Mouse (Mus musculus): ENCODE measurements at regions not wholly inside any gene's neighbourhood (a gene's known extent, or its start where the extent isn't known, plus 50 kb on each side); places are given as distances from the start of the nearest gene placed in this dataset.
"Not testable (repeated sequence)": the region's sequence is repeated elsewhere in the genome, so short reads cannot be mapped to it uniquely, and the experiment has no call there.

DNA sequence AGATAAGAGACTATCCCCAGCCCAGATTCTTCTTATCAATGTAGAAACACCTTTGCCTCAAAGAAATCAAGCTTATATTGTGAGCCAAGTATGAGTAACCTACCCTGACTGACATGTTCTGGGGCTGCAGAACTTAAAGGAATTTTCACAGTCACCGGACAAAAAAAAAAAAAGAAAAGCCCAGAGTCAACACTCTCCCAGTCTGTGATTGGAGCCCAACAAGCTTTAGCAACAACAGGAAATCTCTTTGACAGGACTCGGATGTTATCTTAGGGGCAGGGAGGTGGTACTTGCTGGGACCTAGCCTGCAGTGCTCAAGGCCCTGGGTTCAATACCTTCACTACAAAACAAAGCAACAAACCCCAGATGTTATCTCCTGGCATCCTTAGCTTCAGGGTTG is 114.2 kb downstream of the Nectin1 start:
- no peak for DNase-seq

DNA sequence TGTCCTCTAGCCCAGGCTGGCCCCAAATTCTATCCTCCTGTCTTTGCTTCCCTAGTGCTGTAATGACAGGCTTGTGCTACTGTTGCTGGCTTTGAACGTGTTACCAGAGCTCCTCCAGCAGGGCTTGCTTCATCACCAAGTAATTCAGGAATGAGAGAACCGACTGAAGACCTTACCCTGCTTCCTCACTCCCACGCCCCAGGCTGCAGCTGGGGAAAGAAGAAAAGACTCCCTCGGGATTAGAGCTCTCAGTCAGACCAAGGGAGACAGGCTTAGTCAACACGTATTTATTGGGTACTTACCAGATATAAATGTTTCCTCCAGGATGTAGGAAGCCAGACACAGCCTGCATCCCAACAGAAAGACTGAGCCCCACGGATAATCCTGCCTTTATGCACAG is 115.0 kb downstream of the Nectin1 start:
- no peak for DNase-seq

DNA sequence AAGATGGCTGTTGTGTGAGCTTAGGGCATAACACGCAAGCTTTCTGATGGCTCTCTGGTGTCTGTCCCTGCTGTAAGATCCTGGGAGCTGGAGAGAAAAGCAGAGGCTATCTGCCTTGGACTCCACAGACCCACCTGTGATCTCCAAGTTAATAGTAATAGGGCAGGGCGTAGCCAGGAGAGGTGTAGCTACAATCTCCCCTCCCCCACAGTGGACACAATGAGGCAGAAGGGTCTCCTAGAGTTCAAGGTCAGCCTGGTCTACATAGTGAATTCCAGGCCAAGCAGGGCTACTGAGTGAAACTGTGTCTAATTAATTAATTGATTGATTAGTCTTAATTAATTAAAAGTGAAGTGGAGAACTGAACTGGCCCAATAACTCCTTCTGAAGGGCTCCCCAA is 116.5 kb downstream of the Nectin1 start:
- DNase-seq = no peak

DNA sequence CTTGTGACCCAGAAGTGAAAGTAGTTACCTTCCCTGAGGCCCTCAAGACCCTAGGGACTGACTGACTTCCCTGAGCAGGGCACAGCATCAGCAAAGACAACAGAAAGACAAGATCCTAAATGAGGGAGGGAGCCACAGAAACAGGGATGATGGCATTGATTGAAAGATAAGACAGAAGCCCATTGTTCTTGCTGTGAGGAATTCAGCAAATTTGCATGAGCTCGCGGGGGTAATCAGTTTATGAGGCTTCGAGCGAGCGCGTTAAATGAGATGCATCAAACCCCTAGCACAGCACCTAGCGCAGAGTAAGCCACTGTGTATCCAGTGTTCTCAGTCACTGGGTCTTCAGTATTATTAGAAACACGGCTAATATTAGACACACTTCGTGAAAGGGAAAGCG is 117.6 kb downstream of the Nectin1 start:
- DNase-seq = no peak

DNA sequence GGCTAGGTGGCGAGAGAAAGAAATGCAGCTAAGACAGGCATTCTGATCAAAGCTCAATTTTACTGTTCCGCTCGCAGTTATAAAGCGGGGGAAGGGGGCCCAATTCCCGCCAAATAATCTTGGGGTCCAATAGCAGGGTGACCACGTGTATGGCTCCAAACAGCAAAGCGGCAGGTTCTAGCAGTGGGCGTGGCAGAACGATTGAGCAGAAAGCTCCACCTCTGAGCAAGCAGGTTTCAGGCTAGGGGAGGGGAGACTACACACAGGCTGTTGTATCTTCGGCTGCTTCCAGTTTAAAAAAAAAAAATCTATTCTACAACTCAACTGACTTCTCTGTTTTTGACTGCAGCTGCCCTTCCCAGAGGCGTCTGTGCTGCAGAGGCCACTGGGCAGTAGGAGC is 118.2 kb downstream of the Nectin1 start:
- not testable (repeated sequence) for DNase-seq

DNA sequence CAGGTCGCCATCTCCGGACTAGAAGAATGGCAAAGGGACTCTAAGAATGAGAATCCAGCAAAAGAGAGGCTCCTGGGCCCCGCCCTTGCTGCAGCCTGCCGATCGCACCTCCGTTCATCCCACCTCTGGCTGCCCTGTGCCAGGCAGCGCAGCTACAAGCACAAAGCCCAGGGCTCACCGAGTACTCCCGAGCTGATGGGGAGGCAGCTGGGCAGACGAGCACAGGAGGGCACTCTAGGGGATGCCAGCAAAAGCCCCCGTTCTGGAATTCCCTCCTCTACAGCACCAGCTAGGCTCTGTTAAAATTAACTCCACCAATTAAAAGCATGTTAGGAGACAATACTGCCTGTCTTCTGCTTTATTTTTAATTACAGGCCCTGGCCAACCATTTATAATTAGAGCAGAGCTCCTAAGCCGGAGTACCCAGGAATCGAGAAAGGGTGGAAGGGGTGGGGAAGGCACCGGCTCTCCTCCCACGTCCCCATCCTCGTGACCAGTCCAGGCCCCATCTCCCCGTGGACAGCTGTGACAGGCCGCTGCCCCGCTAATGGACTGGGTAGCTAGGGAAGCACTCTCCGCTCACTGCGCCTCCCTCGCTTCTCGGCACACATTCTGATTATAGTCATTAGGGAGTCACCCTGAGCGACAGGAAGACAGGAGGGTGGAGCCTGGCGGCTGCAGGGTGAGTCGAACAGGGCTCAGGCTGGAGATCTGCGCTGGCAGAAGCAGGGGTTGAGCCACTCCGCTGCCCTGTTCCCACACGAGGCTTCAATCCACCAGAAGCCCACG is 120.0 kb downstream of the Nectin1 start:
- no peak for DNase-seq

DNA sequence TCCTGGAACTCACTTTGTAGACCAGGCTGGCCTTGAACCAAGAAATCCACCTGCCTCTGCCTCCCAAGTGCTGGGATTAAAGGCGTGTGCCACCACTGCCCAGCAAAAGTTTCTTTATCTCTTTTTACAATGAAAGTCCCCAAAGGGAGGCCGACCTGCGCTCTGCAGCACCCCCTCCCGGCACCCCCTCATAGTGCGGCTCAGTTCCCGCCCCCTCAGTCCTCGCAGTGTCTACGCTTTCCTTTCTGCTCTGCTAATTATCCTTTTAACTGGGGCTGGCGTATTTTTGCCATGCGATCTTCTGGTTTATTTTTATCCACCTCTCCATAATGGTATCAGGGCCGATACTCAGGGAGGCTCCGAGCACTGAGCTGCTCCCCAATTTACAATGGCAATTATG is 123.0 kb downstream of the Nectin1 start:
- DNase-seq = no peak

DNA sequence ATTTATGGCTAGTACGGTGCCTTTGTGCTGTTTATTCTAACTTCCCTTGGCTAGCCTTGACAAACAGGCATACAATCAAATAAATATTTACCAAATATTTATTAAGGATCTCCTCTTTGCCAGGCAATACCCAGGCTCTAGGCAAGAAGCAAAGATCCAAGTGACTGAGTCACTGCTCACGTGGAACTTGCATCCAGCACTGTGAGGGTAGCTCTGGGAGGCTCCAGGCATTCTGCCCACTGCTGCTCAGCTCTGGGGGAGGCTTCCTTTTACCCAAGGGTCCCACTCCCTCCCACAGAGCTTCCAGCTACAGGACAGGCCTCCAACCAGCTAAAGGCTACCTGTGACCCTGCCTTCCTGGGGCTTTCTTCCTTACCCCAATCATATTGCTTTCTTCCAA is 130.1 kb downstream of the Nectin1 start:
- DNase-seq = no peak

DNA sequence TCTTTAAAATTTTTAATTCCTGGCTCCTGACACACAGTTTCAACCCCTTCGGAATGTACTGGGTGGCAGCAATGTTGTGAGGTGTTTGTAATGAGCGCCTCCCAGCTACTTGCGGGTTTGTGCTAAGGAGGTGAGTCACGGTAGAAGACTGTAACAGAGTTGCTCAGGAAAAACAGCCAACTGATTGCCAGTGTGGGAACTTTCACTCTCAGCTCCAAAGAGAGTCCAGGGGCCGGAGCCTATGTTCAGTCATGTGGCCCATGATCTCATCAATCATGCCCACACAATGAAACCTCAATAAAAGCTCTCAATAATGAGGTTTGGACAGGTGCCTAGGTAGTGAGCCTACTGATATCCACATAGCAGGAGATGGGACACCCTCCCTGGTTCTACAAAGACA is 130.5 kb downstream of the Nectin1 start:
- DNase-seq = no peak

DNA sequence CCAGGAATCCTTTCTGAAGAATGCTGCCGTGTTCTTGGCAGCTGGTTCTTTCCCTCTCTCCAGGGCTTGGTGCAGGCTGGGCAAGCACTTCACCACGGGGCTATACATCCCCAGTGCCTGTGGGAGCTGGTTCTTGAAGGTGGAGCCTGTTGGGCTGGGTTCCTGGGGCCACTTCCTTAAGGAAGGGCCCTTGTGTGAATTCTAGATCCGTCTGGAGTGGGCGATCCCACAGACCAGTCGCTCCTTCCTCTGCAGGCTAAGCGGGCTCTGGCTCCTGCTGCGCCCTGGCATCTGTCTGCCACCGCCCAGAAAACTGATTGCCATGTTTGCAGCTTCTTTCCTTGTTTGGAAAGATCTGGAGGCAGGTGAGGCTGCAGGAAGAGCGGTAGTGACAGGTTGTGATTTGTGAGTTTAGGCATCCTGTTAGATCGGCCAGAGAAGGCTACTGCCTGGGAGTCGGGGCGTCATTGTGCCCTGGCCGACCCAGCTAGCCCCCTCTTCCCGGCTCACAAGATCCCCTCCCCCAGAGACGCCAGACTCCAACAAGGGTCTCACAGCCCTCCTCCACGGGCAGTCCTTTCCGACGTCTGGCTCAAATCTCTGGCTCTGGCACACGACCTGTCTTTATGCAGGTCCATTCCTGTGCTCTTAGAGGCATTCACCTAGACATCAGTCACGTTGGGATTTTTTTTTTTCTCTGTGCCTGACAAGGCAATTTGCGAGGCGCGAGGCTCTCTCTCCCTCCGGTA is 135.6 kb downstream of the Nectin1 start:
- DNase-seq = no peak

DNA sequence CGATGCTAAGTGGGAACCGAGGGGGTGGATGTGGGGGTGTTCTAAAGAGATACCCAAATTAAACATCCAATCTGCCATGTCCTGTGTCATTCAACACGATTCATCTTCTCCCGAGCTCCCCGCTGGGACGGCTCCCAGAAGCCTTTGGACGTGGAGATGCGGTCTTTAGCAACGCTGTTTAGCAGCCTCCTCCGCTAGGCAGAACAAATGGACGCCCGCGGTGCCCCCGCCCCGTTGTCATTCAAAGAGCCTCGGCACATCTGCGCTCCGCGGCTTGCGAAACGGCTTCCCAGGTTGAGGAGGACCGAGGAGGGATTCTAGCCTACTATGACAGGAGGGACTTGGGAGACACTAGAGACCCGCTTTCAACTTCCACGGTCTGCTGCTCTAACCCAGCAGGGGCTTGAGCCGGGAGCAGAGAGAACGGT is 136.2 kb downstream of the Nectin1 start:
- no peak for DNase-seq

DNA sequence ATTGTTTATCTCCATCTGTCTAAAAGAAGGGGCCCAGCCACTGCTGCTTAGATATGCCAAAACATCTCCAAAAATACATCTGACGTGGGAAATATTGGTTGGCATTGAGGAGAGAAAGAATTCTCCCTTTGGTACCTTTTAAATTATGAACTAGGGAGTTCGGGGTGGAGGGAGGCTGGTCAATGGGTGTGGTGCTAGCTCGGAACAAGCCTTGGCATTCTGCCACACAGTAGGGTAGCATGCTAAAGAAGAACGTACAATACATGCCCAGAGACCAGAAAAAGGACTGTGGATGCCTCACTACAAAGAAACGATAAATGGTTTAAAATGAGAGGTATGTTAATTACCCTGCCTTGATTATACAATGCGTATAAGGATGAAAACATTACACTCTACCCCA is 149.3 kb downstream of the Nectin1 start:
- DNase-seq = no peak

DNA sequence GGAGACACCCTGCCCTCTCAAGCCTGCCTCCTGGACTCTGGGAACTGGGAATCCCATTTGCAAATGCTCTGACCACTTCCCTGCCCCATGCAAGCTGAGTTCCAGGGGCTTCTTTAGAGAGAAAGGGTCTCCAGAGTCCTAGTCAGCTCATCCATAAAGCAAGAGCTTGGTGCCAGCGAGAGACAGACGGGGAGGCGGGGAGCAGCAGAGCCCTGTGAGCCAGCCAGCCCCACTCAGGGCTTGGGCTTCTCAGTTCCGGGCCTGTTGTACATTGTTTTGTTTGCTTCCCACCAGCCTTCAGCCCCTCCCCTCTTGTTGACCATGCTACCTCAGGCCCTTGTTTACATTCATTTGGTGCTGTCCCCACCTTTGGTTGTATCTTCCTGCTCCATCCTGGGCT is 143.9 kb upstream of the Thy1 start:
- no peak for DNase-seq

DNA sequence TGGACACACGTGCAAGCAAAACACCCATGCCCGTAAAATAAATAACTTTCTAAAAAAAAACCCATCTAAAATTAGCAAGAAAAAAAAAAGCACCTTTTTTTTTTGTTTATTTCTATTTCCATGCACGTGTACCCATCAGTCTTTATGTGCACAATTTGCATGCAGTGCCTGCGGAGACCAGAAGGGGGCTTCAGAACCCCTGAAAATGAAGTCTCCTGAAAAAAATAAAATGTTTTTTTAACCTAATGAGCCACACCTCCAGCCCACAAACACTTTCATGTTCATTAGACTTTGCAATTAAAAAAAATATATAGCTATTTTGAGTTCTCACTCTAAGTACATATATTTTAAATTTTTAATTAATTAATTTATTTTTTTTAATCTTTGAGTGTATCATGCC is 134.9 kb upstream of the Thy1 start:
- no peak for DNase-seq

DNA sequence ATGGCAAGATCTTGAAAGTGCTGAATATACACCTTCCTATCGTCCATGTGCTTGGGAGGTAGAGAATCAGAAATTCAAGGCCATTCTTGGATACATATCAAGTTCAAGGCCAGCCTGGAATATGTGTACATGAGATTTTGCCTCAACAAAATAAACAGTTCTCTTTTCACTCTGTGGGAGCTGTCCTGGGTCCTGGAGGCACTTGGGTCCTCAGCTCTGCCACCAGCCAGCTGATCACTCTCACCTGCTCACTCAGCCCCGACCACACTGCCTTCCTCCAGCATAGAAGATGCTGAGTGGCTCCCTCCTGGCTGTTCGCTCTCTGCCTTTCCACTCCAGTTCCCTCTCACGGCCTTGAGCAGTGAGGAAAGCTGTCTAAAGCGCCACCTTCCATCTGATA is 128.2 kb upstream of the Thy1 start:
- no peak for DNase-seq

DNA sequence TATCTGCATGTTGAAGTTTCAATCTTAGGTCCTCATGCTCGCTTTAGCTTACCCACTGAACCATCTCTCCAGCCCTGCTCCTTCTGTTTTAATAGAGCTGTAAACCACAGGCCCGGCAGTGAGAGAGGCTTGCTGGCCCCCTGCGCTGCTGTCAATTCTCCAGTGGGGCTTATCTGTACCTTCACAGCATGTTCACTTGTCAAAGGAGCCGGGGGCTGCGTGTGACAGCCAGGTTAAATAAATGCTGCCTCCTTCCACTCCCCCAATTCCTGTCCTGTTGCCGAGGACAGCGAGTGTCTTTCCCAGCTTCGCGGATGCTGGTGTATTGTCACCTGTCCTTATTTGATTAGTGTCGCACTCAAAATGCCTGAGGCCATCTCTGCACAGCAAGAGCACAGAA is 125.7 kb upstream of the Thy1 start:
- no peak for DNase-seq

DNA sequence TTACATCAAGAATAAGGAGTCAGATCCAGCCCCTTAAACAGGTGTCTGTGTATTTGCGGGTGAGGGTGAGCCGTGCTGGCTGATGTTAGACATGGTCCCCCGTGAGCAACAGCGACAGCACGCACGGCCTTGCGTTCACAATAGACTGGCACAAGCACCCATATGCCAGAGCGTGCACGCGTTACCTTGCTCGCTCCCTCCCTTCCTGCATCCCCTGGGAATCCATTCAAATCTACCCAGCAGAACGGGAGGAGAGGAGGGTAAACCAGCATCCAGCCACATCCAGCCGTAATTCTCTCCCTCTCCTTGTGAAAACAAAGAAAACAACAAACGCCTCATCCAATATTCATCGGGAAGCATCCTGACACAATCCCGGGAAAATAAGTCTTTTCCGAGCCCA is 124.2 kb upstream of the Thy1 start:
- no peak for DNase-seq

DNA sequence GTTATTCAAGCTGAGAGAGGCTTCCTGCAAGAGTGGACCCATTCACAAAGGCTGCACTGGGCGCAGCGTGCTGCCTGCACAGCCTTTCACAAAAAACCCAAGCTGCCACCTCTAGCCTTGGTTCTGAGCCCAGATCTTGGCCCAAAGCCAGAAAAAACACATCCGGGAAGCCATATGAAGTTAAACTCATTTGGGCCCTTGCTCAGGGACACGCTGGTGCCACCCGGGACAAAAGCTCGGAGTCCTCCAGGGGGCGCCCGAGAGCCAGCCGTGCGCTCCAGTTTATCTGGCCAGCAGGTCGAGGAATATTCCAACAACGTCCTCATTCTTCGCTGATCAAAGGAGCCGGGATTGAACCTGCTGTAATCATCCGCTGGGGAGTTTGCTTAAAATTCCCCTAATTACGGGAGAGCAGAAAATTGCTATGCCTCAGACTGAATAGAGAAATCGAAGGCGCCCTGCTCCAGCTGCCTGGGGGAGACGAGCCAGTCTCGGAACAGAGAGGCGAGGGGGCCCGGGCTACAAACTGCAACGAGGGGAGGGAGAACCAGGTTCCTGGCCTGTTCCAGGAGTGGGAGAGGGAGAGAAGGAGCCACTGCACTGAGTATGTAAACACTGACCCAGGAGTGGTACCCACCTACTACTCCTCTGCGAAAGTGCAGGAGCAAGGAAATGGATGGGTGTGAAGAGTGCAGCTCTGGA is 123.0 kb upstream of the Thy1 start:
- DNase-seq = peak; percentile 46 to 60

DNA sequence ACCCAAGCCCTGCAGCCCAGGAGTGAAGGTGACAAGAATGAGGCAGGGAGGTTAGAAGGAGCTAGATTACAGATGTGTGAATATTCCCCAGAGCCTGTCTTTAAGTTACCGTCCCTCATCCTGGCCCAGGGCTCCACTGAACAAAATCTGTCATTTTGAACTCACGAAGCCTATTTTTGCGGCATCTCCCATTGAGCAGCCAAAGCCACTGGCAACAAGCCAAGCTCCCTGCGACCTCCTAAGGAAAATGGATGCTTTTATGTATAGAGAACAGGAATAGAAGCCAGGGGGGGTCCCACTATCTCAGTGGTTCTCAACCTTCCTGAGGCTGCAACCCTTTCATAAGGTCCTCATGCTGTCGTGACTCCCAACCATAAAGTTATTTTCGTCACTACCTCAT is 121.0 kb upstream of the Thy1 start:
- DNase-seq = no peak

DNA sequence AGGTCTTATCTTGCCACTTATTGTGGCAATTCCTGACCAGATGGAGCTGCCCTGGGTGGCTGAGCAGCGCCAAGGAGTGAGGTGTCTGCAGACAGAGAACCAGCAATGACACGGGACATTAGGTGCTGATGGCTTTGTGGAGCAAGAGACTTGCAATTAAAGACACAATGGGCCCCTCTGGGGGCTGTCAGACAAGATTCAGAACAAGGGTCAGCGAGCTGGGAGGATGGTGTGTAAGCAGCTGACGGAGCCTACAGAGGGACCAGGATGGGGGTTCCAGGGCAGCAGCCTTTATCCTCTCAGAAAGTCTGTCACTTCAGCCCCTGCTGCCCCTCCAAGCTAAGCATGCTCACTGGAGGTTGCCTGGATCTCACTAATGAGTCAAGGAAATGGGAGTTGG is 120.1 kb upstream of the Thy1 start:
- no peak for DNase-seq

DNA sequence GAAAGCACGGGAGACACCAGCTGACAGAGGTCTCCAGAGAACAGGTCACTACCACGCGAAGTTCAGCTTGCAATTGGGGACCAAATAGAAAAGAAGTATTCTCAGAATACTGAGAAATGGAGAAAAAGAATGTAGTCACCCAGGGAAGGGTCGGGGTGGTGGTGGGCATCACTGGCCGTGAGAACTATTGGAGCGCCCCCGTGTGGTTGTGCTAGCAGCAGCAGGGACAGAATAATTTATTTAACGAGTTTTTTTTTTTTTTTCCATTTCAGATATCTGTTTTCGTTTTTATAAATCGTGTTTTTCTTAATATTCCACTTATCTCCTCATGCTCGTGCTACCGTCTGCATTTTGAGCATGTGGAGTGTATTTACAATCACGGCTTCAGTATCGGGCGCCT is 118.4 kb upstream of the Thy1 start:
- no peak for DNase-seq

DNA sequence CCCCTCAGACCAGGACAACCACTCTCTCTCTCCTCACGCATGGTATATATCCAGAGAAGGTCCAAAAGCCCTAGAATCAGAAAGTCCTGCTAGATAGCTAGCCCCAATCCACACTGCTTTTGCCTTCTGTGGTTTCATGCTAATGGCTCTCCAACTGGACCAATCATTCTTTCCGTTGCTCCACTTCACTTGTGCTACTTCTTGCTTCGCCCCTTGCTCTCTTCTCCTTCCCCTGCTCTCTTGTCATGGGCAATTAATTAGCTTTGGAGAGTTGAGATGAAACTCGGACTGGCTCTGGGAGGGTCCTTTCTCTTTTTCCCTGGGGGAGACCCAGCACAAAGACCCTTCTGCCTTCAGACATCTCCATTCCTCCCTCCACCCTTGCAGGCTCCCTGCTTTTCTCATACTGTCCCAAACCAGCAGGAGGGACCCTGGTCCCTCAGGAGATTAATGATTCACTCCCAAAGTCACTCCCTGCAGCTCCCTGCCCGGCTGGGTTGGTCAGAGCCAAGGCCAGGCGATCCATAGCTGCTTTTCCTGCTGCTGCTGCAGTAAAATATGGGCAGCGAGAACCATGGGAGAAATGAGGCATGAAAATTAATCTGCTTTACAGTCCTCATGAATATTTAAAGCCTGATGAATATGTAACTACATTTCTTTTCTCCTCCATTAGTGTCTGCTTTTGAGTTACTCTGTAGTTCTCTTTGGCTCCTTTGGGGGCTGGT is 113.7 kb upstream of the Thy1 start:
- no peak for DNase-seq

DNA sequence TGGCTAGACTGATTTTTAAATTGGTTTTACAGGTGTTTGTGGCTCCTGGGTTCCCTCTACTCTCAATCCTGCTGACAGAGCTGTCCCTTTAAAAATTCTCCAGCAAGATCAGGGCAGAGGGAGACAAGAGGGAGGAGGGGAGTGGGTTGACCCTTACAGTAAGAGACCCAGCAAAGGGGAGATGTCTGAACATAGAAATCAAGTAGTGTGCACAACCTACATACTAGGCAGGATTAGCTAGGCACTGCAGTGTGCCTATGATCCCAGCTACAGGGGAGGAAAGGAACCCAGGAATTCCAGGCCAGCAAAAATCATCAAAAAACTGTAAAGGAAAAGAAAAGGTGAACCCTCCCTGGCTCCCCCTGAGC is 113.2 kb upstream of the Thy1 start:
- DNase-seq = no peak

All from thymus, postnatal 36 days (tissue).